Mouse (Mus musculus) brain, embryonic 14.5 days (tissue): ENCODE data around the gene Kcnrg.

Experiments
- CTCF ChIP-seq: fragments of 200-500 bp; IDR thresholded peaks from 2 replicates; pipeline ENCODE4 v1.5.1; 2012; ENCODE audit warnings: inconsistent platforms, mild to moderate bottlenecking, moderate library complexity, borderline replicate concordance; ENCODE audit not compliant: insufficient read depth, insufficient read length; ENCODE audit errors: extremely low read depth
- POLR2A ChIP-seq: fragments of 200-500 bp; IDR thresholded peaks from 2 replicates; pipeline ENCODE4 v1.6.1; 2012; ENCODE audit warnings: mild to moderate bottlenecking, inconsistent platforms, borderline replicate concordance; ENCODE audit not compliant: poor library complexity, insufficient read depth, insufficient read length, severe bottlenecking; ENCODE audit errors: extremely low read depth

DNA sequence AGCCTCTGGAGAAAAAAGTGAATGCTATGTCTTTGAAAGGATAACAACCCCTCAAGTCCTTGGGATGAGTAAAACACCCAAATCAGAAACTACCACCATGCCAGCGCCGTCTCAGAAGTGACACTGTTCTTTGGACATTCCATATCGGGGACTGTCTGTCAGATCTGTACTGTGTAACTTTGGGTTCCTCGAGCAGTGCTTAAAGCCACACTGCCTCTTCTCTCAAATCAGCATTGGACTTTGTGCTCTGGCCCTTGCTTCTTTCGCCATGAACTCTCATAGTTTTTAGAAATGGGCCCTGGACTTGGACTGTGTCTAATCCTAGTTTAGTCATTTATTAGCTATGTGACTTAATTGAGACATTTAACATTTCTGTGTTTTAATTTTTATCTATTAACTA, 4.5 kb downstream of the Kcnrg start:
- TF ChIP-seq CTCF = no peak
- TF ChIP-seq POLR2A = no peak
